Mouse (Mus musculus) hindbrain, embryonic 11.5 days (tissue): ENCODE data around the gene Cuta. TPM values are rescaled to one million over a fixed set of nuclear protein-coding genes. Genes with fewer than 3 reads are reported as not detected.
"Not testable (repeated sequence)": the region's sequence is repeated elsewhere in the genome, so short reads cannot be mapped to it uniquely, and the experiment has no call there.

Source experiments
- ATAC-seq: fragments of 200-750 bp; cut with Nextera tagmentation; 2 replicates; pipeline ENCODE4 v1.8.0; 2017; ENCODE audit warnings: mild to moderate bottlenecking, moderate TSS enrichment, moderate library complexity; ENCODE audit not compliant: low FRiP score
- DNase-seq: peaks from one replicate; pipeline ENCODE4 v3.0.0-alpha.2; 2015; ENCODE audit warnings: low spot score
- H3K27ac ChIP-seq: fragments of 300-500 bp; sonication (generic); 2 replicates; pipeline ENCODE4 v1.5.1; 2014; ENCODE audit warnings: mild to moderate bottlenecking, low read depth, low read length
- H3K27me3 ChIP-seq: fragments of 300-500 bp; sonication (generic); 2 replicates; pipeline ENCODE4 v1.6.1; 2014; ENCODE audit warnings: mild to moderate bottlenecking, low read length, moderate library complexity, mixed read lengths; ENCODE audit not compliant: control insufficient read depth, insufficient read depth
- H3K36me3 ChIP-seq: fragments of 300-500 bp; sonication (generic); 2 replicates; pipeline ENCODE4 v1.6.1; 2014; ENCODE audit warnings: mild to moderate bottlenecking, low read length, moderate library complexity, mixed read lengths; ENCODE audit not compliant: control insufficient read depth, insufficient read depth
- H3K4me1 ChIP-seq: fragments of 300-500 bp; sonication (generic); replicated peaks from 2 replicates; pipeline ENCODE4 v1.6.1; 2014; ENCODE audit warnings: low read length, mixed read lengths; ENCODE audit not compliant: control insufficient read depth, insufficient read depth
- H3K4me2 ChIP-seq: fragments of 300-500 bp; sonication (generic); replicated peaks from 2 replicates; pipeline ENCODE4 v1.6.1; 2014; ENCODE audit warnings: mild to moderate bottlenecking, low read depth, low read length
- H3K4me3 ChIP-seq: fragments of 300-500 bp; sonication (generic); 2 replicates; pipeline ENCODE4 v1.5.1; 2014; ENCODE audit warnings: low read depth, low read length
- H3K9ac ChIP-seq: fragments of 300-500 bp; sonication (generic); 2 replicates; pipeline ENCODE4 v1.6.1; 2014; ENCODE audit warnings: low read depth, low read length
- H3K9me3 ChIP-seq: fragments of 300-500 bp; sonication (generic); 2 replicates; pipeline ENCODE4 v1.6.1; 2016; ENCODE audit warnings: low read length; ENCODE audit not compliant: control insufficient read depth
- WGBS: fragments of 180-500 bp; shearing (Covaris S2); extraction: QIAGEN DNeasy Blood & Tissue Kit; methylation state at CpG from one replicate; pipeline ENCODE4 v1.1.7; 2014; 5-methylcytosine and 5-hydroxymethylcytosine counted together
- polyA plus RNA-seq: library from polyadenylated mRNA; unstranded; fragments of >200 nt; fragmentation: Nextera tagmentation; extraction: Ambion mirVana; gene quantifications from 2 replicates; pipeline ENCODE4 v1.2.1, GENCODE M21; 2014

Gene Cuta
- 135 and 154 TPM in 2 replicates for polyA plus RNA-seq

DNA sequence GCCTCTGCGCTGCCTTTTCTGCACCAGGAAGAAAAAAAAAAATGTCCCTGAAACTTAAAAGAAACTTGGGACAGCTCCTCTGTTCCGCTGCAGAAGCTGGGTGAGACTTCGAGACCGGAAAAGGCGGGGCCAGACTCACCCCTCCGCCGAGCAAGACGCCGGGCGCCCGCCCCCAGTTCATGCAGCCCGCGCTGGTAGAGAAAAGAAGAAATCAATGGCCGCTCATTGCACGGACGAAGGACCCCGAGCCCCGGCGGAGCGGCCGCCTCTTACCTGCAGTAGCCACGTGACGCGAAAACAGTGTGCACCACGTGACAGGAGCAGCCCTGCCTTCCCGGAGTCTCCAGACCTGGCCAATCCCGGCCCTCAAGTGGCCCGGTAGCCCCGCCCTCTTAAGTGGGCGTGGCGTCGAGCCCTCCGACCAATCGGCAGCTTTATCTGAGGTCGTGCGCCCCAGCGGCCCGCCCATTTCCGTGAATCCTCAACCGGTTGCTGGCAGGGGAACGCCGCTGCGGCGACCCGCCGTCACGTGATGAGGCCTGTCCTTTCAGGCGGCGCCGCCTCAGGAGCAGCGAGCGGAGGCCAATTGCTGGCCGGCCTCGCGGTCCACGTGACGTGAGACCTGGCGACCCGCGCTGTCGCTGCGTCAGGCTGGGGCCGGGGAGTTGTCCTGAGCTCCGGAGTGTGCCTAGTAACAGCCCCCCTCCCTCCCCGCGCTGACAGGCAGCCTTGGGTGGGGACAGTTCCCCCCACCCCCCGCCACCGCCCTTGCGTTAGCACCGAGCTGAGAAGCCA, at the start of gene Cuta:
Cuta (minus strand) TSS at position 392 of the 795 bp plus-strand sequence.
- Histone ChIP-seq H3K4me1 (peaks cover 13% of the 10 kb centered on the region), H3K4me2 (peak within 1 kb of the TSS; percentile 93), H3K9ac (peak within 1 kb of the TSS; percentile 61), H3K9me3 (no peaks in the 10 kb centered on the region), H3K27me3 (no peaks in the 10 kb centered on the region), H3K4me3 (peak within 1 kb of the TSS; percentile 57), H3K27ac (peak within 1 kb of the TSS; percentile 86), H3K36me3 (peaks cover 3% of the 10 kb centered on the region; the same call in 1 of the 2 replicates)
- under 1% methylated on average over 70 of the region's 70 CpGs for WGBS
- DNase-seq (peak; percentile 100), ATAC-seq (peak; percentile 93)

DNA sequence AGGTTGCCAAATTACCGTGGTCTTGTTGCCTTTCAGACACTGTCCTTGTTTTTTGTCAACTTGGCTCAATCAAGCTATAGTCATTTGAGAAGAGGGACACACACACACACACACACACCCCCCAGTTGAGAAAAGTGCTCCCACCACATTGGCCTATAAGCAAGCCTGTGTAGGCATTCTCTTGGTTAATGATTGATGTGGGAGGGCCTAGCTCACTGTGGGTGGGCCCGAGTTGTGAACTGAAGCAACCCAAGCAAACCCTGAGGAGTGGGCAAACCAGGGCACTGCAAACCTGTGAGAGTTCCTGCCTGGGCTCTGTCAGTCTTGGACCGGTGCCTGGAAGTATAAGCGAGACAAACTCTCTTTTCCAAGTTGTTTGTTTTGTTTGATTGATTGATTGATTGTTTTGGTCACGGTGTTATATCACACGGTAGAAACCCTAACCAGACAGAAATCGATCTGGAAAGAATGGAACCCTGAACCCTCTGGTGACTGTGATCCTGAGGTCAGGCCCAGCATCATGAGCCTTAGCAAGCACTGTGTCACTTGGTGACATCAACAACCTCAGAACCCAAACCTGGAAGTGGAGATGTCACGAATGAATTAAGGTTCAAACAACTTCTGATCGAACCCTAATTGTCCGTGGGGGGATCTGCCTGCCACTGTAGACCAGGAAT, 46.3 kb upstream of the Cuta start:
- Histone ChIP-seq H3K27ac (no peak overlapping the region), H3K9me3 (no peaks in the 10 kb centered on the region), H3K4me2 (no peak overlapping the region), H3K4me3 (no peak overlapping the region), H3K36me3 (no peaks in the 10 kb centered on the region), H3K27me3 (no peaks in the 10 kb centered on the region), H3K4me1 (no peaks in the 10 kb centered on the region), H3K9ac (no peak overlapping the region)
- ATAC-seq (no peak), DNase-seq (no peak)
- WGBS: 83% methylated on average over 10 of the region's 10 CpGs

DNA sequence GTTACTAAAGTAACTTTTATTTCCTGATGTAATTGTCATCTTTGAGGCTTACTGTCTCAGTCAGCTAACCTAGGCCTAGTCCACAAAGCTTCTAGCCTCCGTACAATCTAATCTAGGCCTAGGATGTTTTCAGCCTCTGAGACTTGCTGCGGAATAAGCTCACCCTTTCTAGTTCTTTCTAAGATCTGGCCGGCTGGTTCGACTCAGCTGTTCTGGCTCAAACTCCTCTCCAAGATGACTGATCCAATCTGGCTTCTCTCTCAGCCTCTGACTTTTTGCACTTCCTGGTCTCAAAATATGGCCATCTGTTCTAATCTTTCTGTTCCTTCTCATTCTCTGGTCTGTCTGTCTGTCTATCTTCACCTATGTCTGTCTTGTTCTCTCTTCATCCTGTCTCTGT, 44.0 kb upstream of the Cuta start:
- WGBS: 98% methylated on average over 4 of the region's 4 CpGs
- Histone ChIP-seq H3K27ac (no peak overlapping the region), H3K4me3 (no peak overlapping the region), H3K27me3 (no peaks in the 10 kb centered on the region), H3K9me3 (no peaks in the 10 kb centered on the region), H3K9ac (no peak overlapping the region), H3K4me1 (no peaks in the 10 kb centered on the region), H3K36me3 (no peaks in the 10 kb centered on the region), H3K4me2 (no peak overlapping the region)
- ATAC-seq (no peak), DNase-seq (no peak)

DNA sequence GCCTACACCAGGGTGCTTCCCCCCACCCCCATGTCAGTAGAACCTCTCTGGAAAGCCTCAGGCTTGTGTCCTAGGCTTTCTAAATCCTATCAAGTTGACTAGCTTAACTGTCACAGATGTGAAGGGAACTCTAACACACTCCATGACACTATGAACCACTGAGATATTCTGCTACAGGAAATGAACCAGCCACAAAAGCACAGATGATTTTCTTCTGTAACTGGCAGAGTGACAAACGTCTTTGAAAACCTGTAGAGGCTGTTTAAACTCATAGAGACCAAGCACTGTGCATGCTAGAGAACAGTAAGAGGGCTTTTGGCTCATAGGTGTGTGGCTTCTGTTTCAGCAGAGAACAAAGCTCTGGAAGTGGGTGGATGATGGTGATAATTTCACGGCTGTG, 41.7 kb upstream of the Cuta start:
- ATAC-seq (no peak), DNase-seq (no peak)
- WGBS: 84% methylated on average over 2 of the region's 2 CpGs
- Histone ChIP-seq H3K4me3 (no peak overlapping the region), H3K9me3 (no peaks in the 10 kb centered on the region), H3K4me2 (no peak overlapping the region), H3K9ac (no peak overlapping the region), H3K27me3 (no peaks in the 10 kb centered on the region), H3K36me3 (0 out of 2 replicates have a peak, but pooled peaks cover 4% of the 10 kb centered on the region), H3K4me1 (no peaks in the 10 kb centered on the region), H3K27ac (no peak overlapping the region)

DNA sequence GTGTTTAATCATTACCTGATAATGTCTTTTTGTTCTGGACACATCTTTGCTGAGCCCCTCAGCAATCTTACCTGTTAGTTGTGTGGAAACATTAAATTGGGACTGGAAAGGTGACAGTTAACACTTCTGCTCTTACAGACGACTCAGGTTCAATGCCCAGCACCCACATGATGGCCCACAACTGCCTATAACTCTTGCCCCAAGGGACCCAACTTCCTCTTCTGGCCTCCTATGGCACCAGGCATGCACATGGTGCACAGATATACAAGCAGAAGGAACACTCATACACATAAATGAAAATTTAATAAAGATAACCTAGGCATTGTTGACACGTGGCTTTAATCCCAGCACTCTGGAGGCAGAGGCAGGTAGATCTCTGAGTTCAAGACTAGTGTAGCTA, 40.1 kb upstream of the Cuta start:
- no peak for DNase-seq
- Histone ChIP-seq H3K27me3 (no peaks in the 10 kb centered on the region), H3K9me3 (no peaks in the 10 kb centered on the region), H3K27ac (no peak overlapping the region), H3K4me2 (no peak overlapping the region), H3K4me1 (no peaks in the 10 kb centered on the region), H3K36me3 (0 out of 2 replicates have a peak, but pooled peaks cover 4% of the 10 kb centered on the region), H3K4me3 (no peak overlapping the region), H3K9ac (no peak overlapping the region)
- WGBS: 88% methylated on average over 2 of the region's 2 CpGs
- no peak for ATAC-seq

DNA sequence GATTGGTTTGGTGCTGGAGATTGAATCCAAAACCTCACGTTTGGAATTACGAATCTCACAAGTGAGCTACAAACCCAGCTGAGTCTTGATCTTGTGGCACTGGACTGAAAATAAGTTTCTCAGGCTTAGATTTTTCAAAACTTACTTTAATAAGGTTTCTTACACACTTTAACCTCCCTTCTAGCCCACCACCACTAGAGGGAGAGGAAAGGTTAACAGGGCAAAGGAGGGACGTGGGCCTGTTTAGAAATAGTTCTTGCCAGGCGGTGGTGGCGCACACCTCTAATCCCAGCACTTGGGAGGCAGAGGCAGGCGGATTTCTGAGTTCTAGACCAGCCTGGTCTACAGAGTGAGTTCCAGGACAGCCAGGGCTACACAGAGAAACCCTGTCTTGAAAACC, 38.0 kb upstream of the Cuta start:
- ATAC-seq, H3K27ac ChIP-seq, H3K9ac ChIP-seq, H3K36me3 ChIP-seq, H3K27me3 ChIP-seq, H3K4me2 ChIP-seq, H3K9me3 ChIP-seq, H3K4me3 ChIP-seq, DNase-seq, H3K4me1 ChIP-seq: not testable (repeated sequence)
- 95% methylated on average over 6 of the region's 6 CpGs for WGBS

DNA sequence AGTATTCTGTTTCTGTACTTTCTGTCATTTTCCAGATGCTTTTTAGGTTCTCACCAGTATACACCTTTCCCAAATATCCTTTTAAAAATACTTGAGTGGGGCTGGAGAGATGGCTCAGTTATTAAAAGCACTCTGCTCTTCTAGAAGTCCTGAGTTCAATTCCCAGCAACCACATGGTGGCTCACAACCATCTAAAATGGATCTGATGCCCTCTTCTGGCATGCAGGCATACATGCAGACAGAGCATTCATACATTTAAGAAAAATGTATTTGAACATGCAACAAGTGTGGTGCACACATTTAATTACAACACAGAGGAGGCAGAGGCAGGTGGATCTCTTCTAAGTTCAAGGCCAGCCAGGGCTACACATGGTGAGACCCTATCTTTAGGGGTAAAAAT, 36.0 kb upstream of the Cuta start:
- Histone ChIP-seq H3K27ac (no peak overlapping the region), H3K9me3 (no peaks in the 10 kb centered on the region), H3K4me2 (no peak overlapping the region), H3K4me1 (peaks cover 6% of the 10 kb centered on the region; the same call in 1 of the 2 replicates), H3K4me3 (no peak overlapping the region), H3K27me3 (no peaks in the 10 kb centered on the region), H3K9ac (no peak overlapping the region), H3K36me3 (0 out of 2 replicates have a peak, but pooled peaks cover 4% of the 10 kb centered on the region)
- ATAC-seq (no peak), DNase-seq (no peak)

DNA sequence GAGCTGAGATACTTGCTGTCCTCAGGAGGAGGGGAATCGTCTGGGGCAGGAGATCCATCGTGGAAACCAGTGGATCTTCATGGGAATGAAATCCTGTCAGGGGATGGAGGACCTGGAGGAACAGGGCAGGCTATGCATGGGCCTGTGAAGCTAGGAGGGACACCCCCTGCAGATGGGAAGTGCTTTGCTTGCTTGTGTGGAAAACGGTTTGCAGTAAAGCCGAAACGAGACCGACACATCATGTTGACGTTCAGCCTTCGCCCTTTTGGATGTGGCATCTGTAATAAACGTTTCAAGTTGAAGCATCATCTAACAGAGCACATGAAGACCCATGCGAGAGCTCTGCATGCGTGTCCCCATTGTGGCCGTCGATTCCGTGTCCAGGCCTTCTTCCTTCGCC, 35.2 kb upstream of the Cuta start:
- no peak overlapping the region for H3K4me3 ChIP-seq
- H3K36me3 ChIP-seq: 0 out of 2 replicates have a peak, but pooled peaks cover 4% of the 10 kb centered on the region
- no peak overlapping the region for H3K4me2 ChIP-seq
- H3K27me3 ChIP-seq: no peaks in the 10 kb centered on the region
- 92% methylated on average over 15 of the region's 15 CpGs for WGBS
- H3K9me3 ChIP-seq: no peaks in the 10 kb centered on the region
- H3K27ac ChIP-seq: no peak overlapping the region
- H3K9ac ChIP-seq: no peak overlapping the region
- DNase-seq (no peak), ATAC-seq (no peak)
- peaks cover 6% of the 10 kb centered on the region; the same call in 1 of the 2 replicates for H3K4me1 ChIP-seq
